Mouse (Mus musculus): ENCODE measurements around the gene Eri3.

DNA sequence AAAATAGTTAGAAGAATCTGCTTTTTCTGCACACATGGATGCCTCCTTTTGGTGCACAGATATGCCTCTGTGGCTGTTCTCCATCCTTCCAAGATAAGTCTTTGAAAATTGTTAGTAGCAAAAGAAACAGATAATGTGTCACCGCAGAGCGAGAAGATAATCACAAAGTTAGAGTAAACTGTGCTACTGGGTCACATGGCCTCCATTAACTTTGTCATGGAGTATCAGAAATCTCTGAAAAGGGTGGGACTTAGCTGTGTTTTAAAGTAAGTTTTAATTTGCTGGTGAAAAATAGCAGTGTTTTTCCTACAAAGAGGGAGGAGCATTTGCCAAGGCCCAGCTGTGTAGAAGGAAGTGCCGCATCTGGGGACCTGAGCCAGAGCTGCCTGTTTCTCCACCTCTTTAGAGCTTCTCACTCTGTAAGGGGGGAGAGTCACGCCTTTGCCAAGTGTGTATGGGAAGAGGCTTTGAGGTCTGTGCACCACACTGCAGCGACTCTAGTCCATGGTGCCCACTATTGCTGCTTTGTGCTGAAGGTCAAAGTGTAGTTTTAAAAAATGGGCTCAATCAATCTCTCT, 7.0 kb downstream of the Eri3 start:
- no peak for TF ChIP-seq POLR2A (IDR thresholded peaks at IDR 0.05; ENCODE audit: extremely low read depth, insufficient read depth, low read length)
- no peak for TF ChIP-seq CTCF (IDR thresholded peaks at IDR 0.05; ENCODE audit: extremely low read depth, insufficient read depth, low read length)

All from cortical plate, adult 2 months (tissue).